Mouse (Mus musculus) ES-Bruce4 (cell line): ENCODE results near the gene Dnajc7.

Experiments used
- CTCF ChIP-seq: IDR thresholded peaks from one replicate; pipeline ENCODE4 v1.8.1; 2011; ENCODE audit warnings: low read depth, low read length
- EP300 ChIP-seq: IDR thresholded peaks from 2 replicates; pipeline ENCODE4 v1.6.1; 2011; ENCODE audit warnings: low read depth, low read length; ENCODE audit not compliant: insufficient read depth

DNA sequence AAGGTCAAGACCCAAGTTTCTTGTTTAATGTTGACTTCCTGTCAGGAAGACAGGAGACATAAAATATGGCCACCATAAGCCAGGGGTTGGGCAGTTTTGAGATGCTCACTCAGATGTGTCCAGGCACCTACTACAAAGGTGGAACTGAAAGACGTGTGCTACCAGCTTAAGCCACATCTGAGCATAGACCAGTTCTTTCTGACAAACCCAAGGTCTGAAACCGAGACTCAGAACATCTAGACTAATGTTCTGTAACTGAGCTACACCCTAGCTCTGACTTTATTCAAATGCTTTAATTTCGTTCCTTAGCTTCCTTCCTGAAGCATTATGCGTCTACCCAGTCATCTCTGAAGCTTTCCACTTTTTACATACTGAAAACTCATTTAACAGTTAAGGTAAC is 21.9 kb downstream of the Dnajc7 start:
- TF ChIP-seq CTCF (no peak), EP300 (no peak)
